Mouse (Mus musculus): ENCODE data around the gene Hnrnph1.

DNA sequence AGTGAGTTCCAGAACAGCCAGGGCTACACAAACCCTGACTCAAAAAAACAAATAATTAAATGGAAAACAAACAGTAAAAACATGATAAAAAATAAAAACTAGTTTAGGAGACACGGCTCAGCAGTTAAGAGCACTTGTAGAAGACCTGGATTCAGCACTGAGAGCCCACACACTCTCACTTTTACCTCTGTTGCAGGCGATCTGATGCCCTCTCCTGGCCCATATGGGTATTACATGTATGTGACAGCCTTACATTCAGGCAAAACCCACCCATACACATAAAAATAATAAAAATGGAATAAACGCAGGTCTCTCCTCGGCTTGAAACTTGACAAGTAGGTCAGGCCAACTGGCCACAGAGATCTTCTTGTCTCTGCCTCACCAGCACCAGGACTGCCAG lies 12.2 kb upstream of the Hnrnph1 start:
- no peak for TF ChIP-seq FLI1 (IDR thresholded peaks at IDR 0.05; ENCODE audit: low read length)
- no peak for TF ChIP-seq GATA1 (IDR thresholded peaks at IDR 0.05; ENCODE audit: borderline replicate concordance, low read length)
